In genomic region chr13:112346659-112347142, GRCm38 (mm10) we compare ENCODE assay signal across 16 mouse cellular contexts. TPM values are rescaled to one million over a fixed set of nuclear protein-coding genes. Genes with fewer than 3 reads are reported as not detected.
DNase-seq lines count a peak whose midpoint lies in the region; ATAC-seq lines count a peak whose summit lies in the region.
"Had no signal": no experiment of that assay in that cellular context is flagged by ENCODE, and none has a peak within 500 bp of the region (broad histone marks: within the 10 kb centered on the region; RNA-seq: fewer than 3 reads in every experiment).

No protein-coding gene starts in this region.

- H3K4me3 ChIP-seq in lung, embryonic 15.5 days: no peak overlapping the region
- H3K4me3 ChIP-seq in embryonic facial prominence, embryonic 15.5 days (replicated peaks): no peak overlapping the region
- H3K4me3 ChIP-seq in neural tube, embryonic 11.5 days (ENCODE audit: low read depth, low read length): no peak overlapping the region
- H3K4me3 ChIP-seq: heart, embryonic 10.5 days; left cerebral cortex, adult 2 months; liver, embryonic 15.5 days; midbrain, embryonic 10.5 days; neural tube, embryonic 13.5 days had no signal

- 27% methylated on average over 7 of the region's 7 CpGs for WGBS in lung, embryonic 15.5 days
- 14% methylated on average over 7 of the region's 7 CpGs for WGBS in embryonic facial prominence, embryonic 15.5 days
- WGBS in neural tube, embryonic 11.5 days: 35% methylated on average over 7 of the region's 7 CpGs

- H3K4me2 ChIP-seq in lung, embryonic 15.5 days: no peak overlapping the region
- H3K4me2 ChIP-seq in embryonic facial prominence, embryonic 15.5 days (replicated peaks): no peak overlapping the region
- H3K4me2 ChIP-seq in neural tube, embryonic 11.5 days (ENCODE audit: low read depth): no peak overlapping the region
- H3K4me2 ChIP-seq: liver, embryonic 15.5 days; neural tube, embryonic 13.5 days had no signal

- DNase-seq in embryo, embryonic 10 days (ENCODE audit: low spot score): peak; percentile 41
- DNase-seq in embryo, embryonic 9.5 days (ENCODE audit: extremely low spot score): no peak
- DNase-seq in lung, postnatal 4 days: no peak
- peak; percentile 22 for DNase-seq in neural tube, embryonic 11.5 days (ENCODE audit: low spot score)
- DNase-seq in frontal cortex, adult 2 months (ENCODE audit: extremely low spot score in 1 of 2, low spot score in 1 of 2): no peak
- DNase-seq in thymus, postnatal 14 days: no peak
- DNase-seq: cerebellum, adult 9-10 months; gastrocnemius, postnatal 10 days had no signal

- no peak overlapping the region for H3K27ac ChIP-seq in lung, embryonic 15.5 days
- peak overlapping the region; percentile 87 for H3K27ac ChIP-seq in embryonic facial prominence, embryonic 15.5 days (replicated peaks)
- no peak overlapping the region for H3K27ac ChIP-seq in neural tube, embryonic 11.5 days (ENCODE audit: low read depth, low read length)
- H3K27ac ChIP-seq: left cerebral cortex, adult 2 months; liver, embryonic 15.5 days; midbrain, embryonic 10.5 days; neural tube, embryonic 13.5 days had no signal

- ATAC-seq in lung, embryonic 15.5 days (ENCODE audit: borderline replicate concordance, extremely low read depth, low FRiP score, low TSS enrichment): 0 out of 2 replicates have a peak, but pooled peaks have one; percentile 39
- peak; percentile 58; the same call in 1 of the 2 replicates for ATAC-seq in embryonic facial prominence, embryonic 15.5 days (ENCODE audit: insufficient number of reproducible peaks, low FRiP score, low TSS enrichment, low read depth)
- no peak for ATAC-seq in neural tube, embryonic 11.5 days (ENCODE audit: insufficient read depth, low FRiP score, low TSS enrichment)
- ATAC-seq: activated CD4-positive, CD25-positive, alpha-beta regulatory T cell, adult 4 months had no signal

- H3K36me3 ChIP-seq in lung, embryonic 15.5 days: no peaks in the 10 kb centered on the region
- no peaks in the 10 kb centered on the region for H3K36me3 ChIP-seq in embryonic facial prominence, embryonic 15.5 days
- H3K36me3 ChIP-seq in neural tube, embryonic 11.5 days (ENCODE audit: control insufficient read depth, insufficient read depth, low read length): no peaks in the 10 kb centered on the region
- H3K36me3 ChIP-seq: liver, embryonic 15.5 days had no signal

- H3K4me1 ChIP-seq in lung, embryonic 15.5 days: 0 out of 2 replicates have a peak, but pooled peaks cover 3% of the 10 kb centered on the region
- H3K4me1 ChIP-seq in embryonic facial prominence, embryonic 15.5 days: peaks cover 31% of the 10 kb centered on the region
- H3K4me1 ChIP-seq in neural tube, embryonic 11.5 days (ENCODE audit: control insufficient read depth, insufficient read depth, low read length): no peaks in the 10 kb centered on the region
- H3K4me1 ChIP-seq: liver, embryonic 15.5 days; neural tube, embryonic 13.5 days had no signal

- H3K9me3 ChIP-seq in lung, embryonic 15.5 days: no peaks in the 10 kb centered on the region
- 0 out of 2 replicates have a peak, but pooled peaks cover 4% of the 10 kb centered on the region for H3K9me3 ChIP-seq in embryonic facial prominence, embryonic 15.5 days (replicated peaks)
- H3K9me3 ChIP-seq in neural tube, embryonic 11.5 days (ENCODE audit: control insufficient read depth, low read length): no peaks in the 10 kb centered on the region
- H3K9me3 ChIP-seq: liver, embryonic 15.5 days; midbrain, embryonic 10.5 days had no signal

- H3K27me3 ChIP-seq in lung, embryonic 15.5 days: no peaks in the 10 kb centered on the region
- H3K27me3 ChIP-seq in embryonic facial prominence, embryonic 15.5 days: no peaks in the 10 kb centered on the region
- H3K27me3 ChIP-seq in neural tube, embryonic 11.5 days (ENCODE audit: control insufficient read depth, insufficient read depth, low read length): no peaks in the 10 kb centered on the region
- H3K27me3 ChIP-seq: liver, embryonic 15.5 days; neural tube, embryonic 13.5 days had no signal

- H3K9ac ChIP-seq in lung, embryonic 15.5 days: no peak overlapping the region
- H3K9ac ChIP-seq in embryonic facial prominence, embryonic 15.5 days: no peak overlapping the region
- no peak overlapping the region for H3K9ac ChIP-seq in neural tube, embryonic 11.5 days (ENCODE audit: low read length)
- H3K9ac ChIP-seq: liver, embryonic 15.5 days; neural tube, embryonic 13.5 days had no signal

RNA-seq across cellular contexts. Expression of gene Ankrd55, which starts 58.5 kb away (rescaled TPM):
- polyA plus RNA-seq in lung, embryonic 15.5 days (2015; fragmentation: Nextera tagmentation; extraction: Ambion mirVana): not detected in 2 replicates
- polyA plus RNA-seq in embryonic facial prominence, embryonic 15.5 days (2015; fragmentation: Nextera tagmentation; extraction: Ambion mirVana): 0.81 and 1.1 TPM in 2 replicates
- 2.0 and 2.6 TPM in 2 replicates for polyA plus RNA-seq in neural tube, embryonic 11.5 days (2014; fragmentation: Nextera tagmentation; extraction: Ambion mirVana)
- polyA plus RNA-seq in frontal cortex, adult 2 months (2012; rRNA removed): 3.8 and 4.5 TPM in 2 replicates
- polyA plus RNA-seq: heart, embryonic 10.5 days had no signal

Comparison
In these comparisons a context has a peak if more than half of its experiments do, and no peak if none do; other contexts are left out.
1. DNase-seq: peak in embryo, embryonic 10 days (single experiment) and neural tube, embryonic 11.5 days (single experiment); none in embryo, embryonic 9.5 days (single experiment), lung, postnatal 4 days (0 of 2), frontal cortex, adult 2 months (0 of 2) and thymus, postnatal 14 days (single experiment).